Mouse (Mus musculus) forebrain, embryonic 11.5 days (tissue): ENCODE measurements at regions not wholly inside any gene's neighbourhood (a gene's known extent, or its start where the extent isn't known, plus 50 kb on each side); places are given as distances from the start of the nearest gene placed in this dataset.

Experiments used
- ATAC-seq: fragments of 200-750 bp; cut with Nextera tagmentation; replicated peaks from 2 replicates; pipeline ENCODE4 v1.8.0; 2017; ENCODE audit warnings: moderate TSS enrichment; ENCODE audit not compliant: low FRiP score
- DNase-seq: peaks from one replicate; pipeline ENCODE4 v3.0.0-alpha.2; 2017; ENCODE audit warnings: low spot score
- H3K27ac ChIP-seq: fragments of 300-500 bp; sonication (generic); 2 replicates; pipeline ENCODE4 v1.5.1; 2014; ENCODE audit warnings: low read depth, low read length
- H3K27me3 ChIP-seq: fragments of 300-500 bp; sonication (generic); 2 replicates; pipeline ENCODE4 v1.6.1; 2014; ENCODE audit warnings: mild to moderate bottlenecking, low read length, mixed read lengths; ENCODE audit not compliant: control insufficient read depth, insufficient read depth
- H3K36me3 ChIP-seq: fragments of 300-500 bp; sonication (generic); 2 replicates; pipeline ENCODE4 v1.6.1; 2014; ENCODE audit warnings: mild to moderate bottlenecking, low read length, moderate library complexity, mixed read lengths; ENCODE audit not compliant: control insufficient read depth, insufficient read depth
- H3K4me1 ChIP-seq: fragments of 300-500 bp; sonication (generic); replicated peaks from 2 replicates; pipeline ENCODE4 v1.6.1; 2014; ENCODE audit warnings: low read length, mixed read lengths; ENCODE audit not compliant: control insufficient read depth, insufficient read depth
- H3K4me2 ChIP-seq: fragments of 300-500 bp; sonication (generic); 2 replicates; pipeline ENCODE4 v1.6.1; 2014; ENCODE audit warnings: low read depth, mild to moderate bottlenecking, low read length, moderate library complexity, mixed read lengths; ENCODE audit not compliant: severe bottlenecking
- H3K4me3 ChIP-seq: fragments of 300-500 bp; sonication (generic); 2 replicates; pipeline ENCODE4 v1.5.1; 2014; ENCODE audit warnings: low read depth, low read length
- H3K9ac ChIP-seq: fragments of 300-500 bp; sonication (generic); 2 replicates; pipeline ENCODE4 v1.6.1; 2014; ENCODE audit warnings: low read length
- H3K9me3 ChIP-seq: fragments of 300-500 bp; sonication (generic); 2 replicates; pipeline ENCODE4 v1.6.1; 2016; ENCODE audit warnings: low read length, mixed read lengths; ENCODE audit not compliant: control insufficient read depth
- WGBS: fragments of 180-500 bp; shearing (Covaris S2); extraction: QIAGEN DNeasy Blood & Tissue Kit; methylation state at CpG from one replicate; pipeline ENCODE4 v1.1.7; 2014; 5-methylcytosine and 5-hydroxymethylcytosine counted together

DNA sequence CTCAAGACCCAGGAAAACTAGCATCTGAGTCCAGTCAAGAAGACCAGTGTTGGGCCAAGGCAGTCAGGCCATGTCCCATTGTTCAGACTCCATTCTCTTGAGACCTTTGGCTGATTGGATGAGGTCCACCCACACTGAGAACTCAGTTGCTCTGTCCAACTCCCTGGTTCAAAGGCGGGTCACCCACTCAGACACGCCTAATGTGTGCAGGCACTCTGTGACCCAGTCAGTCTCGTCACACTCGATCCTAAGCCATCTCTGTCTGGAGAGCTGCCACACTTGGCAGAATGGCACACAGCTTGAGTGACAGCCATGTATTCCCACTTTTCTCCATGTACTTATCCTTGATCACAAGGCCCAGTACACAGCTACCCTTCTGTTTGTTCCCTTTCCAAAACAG, 189.8 kb upstream of the Hs6st1 start:
- peak; percentile 10 for DNase-seq
- 96% methylated on average over 4 of the region's 4 CpGs for WGBS

DNA sequence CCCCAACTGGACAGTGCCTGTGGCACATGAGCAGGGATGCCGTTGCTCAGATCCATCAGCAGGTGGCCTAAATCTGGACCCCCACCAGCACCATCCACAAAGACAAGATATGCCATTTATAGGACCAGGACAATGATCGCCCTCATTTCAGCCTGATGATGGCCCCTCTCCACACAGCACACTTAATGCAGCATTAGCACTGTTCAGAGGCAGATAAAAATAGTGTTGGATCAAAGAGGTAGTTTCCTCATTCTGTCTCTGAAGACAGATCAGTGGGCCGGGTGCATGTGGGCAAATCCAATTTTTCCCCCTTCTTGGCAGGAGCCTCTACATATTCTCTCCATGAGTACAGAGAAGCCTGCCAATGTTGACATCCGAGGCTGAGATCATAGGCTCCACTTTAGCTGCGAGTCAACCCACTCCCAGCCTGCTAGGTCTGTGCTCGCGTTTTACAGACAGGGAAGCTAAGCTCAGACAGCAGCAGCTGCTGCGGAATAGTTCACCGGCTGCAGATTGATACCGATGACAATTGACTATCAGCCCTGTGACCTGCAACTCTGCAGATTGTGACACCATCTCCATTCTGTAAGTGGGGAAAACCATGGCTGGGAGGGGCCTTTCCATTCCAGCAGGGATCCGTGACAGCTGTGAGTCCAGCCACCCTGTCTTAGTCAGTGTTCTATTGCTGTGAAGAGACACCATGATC, 188.7 kb upstream of the Hs6st1 start:
- H3K27ac ChIP-seq: no peak overlapping the region
- no peak overlapping the region for H3K4me2 ChIP-seq
- ATAC-seq (no peak), DNase-seq (no peak)
- no peak overlapping the region for H3K4me3 ChIP-seq
- H3K27me3 ChIP-seq: no peaks in the 10 kb centered on the region
- peaks cover 11% of the 10 kb centered on the region; the same call in 1 of the 2 replicates for H3K4me1 ChIP-seq
- H3K9me3 ChIP-seq: no peaks in the 10 kb centered on the region
- no peak overlapping the region for H3K9ac ChIP-seq
- H3K36me3 ChIP-seq: no peaks in the 10 kb centered on the region
- 84% methylated on average over 11 of the region's 11 CpGs for WGBS

More for the DNA sequence above, 189.8 kb upstream of the Hs6st1 start:
- H3K4me1 ChIP-seq: peaks cover 11% of the 10 kb centered on the region; the same call in 1 of the 2 replicates
- no peak overlapping the region for H3K9ac ChIP-seq
- H3K36me3 ChIP-seq: no peaks in the 10 kb centered on the region
- ATAC-seq: no peak
- H3K27me3 ChIP-seq: no peaks in the 10 kb centered on the region
- H3K4me2 ChIP-seq: no peak overlapping the region
- no peak overlapping the region for H3K4me3 ChIP-seq
- H3K9me3 ChIP-seq: no peaks in the 10 kb centered on the region
- H3K27ac ChIP-seq: no peak overlapping the region

DNA sequence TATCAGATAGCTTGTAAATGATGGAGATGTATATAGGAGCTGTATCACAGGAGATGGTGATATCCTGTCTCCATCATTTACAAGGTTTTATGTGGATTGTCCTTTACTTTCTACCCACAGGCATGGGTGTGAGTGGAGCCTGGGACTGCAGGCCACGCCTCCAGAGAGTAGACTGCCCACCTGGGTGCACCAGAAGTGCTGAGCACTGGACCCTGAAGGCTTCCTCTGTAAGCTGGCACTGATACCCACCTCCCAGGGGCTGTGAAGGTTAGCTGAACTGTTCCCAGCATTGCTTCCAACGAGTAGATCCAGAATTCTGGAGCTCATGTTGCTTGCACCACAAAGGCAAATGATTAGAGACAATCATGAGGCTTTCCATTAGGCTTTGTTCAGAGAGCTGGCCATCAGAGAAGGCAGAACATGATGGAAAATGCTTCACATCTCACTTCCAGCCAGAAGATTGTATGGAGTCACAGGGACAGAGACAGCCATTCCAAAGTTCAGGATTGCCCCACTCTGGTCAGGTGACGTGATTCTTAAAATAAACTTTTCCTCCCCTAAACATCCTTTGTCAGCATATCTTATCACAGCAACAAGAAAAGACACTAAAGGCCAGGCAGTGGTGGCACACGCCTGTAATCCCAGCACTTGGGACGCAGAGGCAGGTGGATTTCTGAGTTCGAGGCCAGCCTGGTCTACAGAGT, 187.5 kb upstream of the Hs6st1 start:
- WGBS: 85% methylated on average over 6 of the region's 6 CpGs

DNA sequence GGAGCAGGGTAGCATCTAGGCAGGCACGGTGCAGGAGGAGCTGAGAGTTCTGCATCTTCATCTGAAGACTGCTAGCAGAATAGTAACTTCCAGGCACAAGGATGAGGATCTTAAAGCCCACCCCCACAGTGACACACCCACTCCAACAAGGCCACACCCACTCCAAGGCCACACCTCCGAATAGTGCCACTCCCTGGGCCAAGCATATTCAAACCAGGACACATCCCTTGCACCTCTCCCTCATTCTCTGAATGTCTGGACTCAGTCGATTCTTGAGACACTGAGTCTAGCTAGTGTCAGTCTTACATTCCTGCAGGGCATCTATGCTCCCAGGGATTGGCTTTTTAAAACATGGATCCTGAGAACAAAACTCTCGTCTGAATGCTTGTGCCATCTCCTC, 186.7 kb upstream of the Hs6st1 start:
- 76% methylated on average over 4 of the region's 4 CpGs for WGBS
- Histone ChIP-seq H3K4me2 (no peak overlapping the region), H3K9ac (no peak overlapping the region), H3K36me3 (no peaks in the 10 kb centered on the region), H3K27ac (no peak overlapping the region), H3K4me3 (no peak overlapping the region), H3K4me1 (no peaks in the 10 kb centered on the region), H3K27me3 (no peaks in the 10 kb centered on the region), H3K9me3 (no peaks in the 10 kb centered on the region)
- DNase-seq (no peak), ATAC-seq (no peak)

More for the DNA sequence above, 187.5 kb upstream of the Hs6st1 start:
- Histone ChIP-seq H3K4me2 (no peak overlapping the region), H3K9me3 (no peaks in the 10 kb centered on the region), H3K27me3 (no peaks in the 10 kb centered on the region), H3K27ac (no peak overlapping the region), H3K9ac (no peak overlapping the region), H3K36me3 (no peaks in the 10 kb centered on the region), H3K4me3 (no peak overlapping the region), H3K4me1 (peaks cover 3% of the 10 kb centered on the region; the same call in 1 of the 2 replicates)
- DNase-seq (no peak), ATAC-seq (no peak)

DNA sequence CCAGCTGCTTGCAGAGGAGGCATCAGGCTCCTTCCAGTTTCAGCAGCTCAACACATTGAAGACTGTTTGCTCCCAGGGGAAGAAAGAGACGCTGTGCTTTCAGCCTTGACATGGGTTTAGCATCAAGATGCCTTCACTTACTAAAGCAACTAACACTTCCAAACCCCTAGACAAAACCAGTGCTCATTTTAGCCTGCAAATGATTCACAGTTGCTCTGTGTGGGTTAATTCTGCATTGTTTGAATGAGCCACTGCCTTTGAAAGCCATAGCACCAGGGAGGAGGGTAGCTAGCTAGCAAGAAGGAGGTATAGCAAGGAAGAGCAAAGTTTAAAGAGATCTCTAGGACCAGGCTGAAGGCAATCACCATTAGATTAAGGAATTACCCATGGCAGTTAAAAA, 186.1 kb upstream of the Hs6st1 start:
- ATAC-seq: no peak
- 69% methylated on average over 1 of the region's 1 CpGs for WGBS

DNA sequence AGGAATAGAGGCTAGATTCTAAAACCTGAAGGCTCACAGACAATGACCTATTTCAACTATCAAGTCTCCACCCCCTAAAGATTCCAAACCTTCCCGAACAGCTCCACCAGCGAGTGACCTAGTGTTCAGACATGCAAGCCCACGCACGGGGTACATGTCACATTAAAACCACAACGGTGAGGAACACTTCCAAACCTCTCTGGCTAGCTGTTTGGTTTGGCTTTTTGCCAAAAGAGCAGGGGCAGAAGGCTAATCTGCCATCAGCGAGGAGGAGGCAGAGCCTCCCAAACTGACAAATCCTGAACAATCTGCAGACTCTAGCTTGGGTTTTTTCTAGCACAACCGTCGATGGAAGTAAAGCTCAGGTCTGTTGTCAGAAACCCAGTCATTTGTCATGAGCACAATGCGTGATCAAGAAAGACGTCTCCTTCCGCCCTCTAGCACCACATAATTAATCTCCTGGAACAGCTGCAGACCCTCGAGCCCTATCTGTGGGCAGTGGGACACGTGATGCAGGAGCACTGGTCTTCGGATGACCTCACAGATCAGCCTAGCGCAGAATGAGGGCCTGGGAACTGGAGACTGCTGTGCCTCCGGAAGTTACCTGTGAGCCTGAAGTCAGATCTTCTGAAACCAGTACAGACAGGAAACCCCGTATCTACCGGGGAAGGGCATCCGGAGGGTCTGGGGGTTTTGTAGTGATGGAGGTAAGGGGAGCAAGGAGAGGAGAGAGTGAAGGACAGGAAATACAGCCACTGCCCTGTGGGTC, 178.3 kb upstream of the Hs6st1 start:
- H3K36me3 ChIP-seq: no peaks in the 10 kb centered on the region
- no peaks in the 10 kb centered on the region for H3K27me3 ChIP-seq
- ATAC-seq: no peak
- H3K27ac ChIP-seq: no peak overlapping the region
- H3K9me3 ChIP-seq: no peaks in the 10 kb centered on the region; the same call in 1 of the 2 replicates
- no peak for DNase-seq
- H3K4me2 ChIP-seq: no peak overlapping the region
- no peak overlapping the region for H3K9ac ChIP-seq
- no peaks in the 10 kb centered on the region for H3K4me1 ChIP-seq
- WGBS: 83% methylated on average over 19 of the region's 19 CpGs
- no peak overlapping the region for H3K4me3 ChIP-seq

More for the DNA sequence above, 186.1 kb upstream of the Hs6st1 start:
- Histone ChIP-seq H3K36me3 (no peaks in the 10 kb centered on the region), H3K9me3 (no peaks in the 10 kb centered on the region), H3K4me1 (no peaks in the 10 kb centered on the region), H3K27me3 (no peaks in the 10 kb centered on the region), H3K9ac (no peak overlapping the region), H3K4me2 (no peak overlapping the region), H3K4me3 (no peak overlapping the region), H3K27ac (no peak overlapping the region)
- DNase-seq: no peak

DNA sequence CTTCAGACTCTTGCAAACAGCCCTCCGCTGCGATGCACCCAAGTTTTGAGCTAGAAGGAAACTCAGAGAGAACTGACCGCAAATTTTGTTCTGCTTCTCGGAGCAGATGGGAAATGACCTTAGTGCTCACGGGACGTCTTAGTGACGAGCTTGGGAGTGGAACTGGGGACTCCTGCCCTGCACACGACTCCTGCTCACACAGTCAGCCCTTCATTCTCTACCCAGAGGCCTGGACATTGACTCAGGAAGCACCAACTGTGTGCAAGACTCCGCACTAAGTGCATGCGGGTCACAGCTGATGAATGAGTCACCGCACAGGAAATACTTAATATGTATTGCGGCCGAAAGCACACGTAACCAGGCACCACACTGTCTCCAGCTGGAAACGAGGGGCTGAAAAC, 177.7 kb upstream of the Hs6st1 start:
- DNase-seq: no peak
- Histone ChIP-seq H3K4me3 (no peak overlapping the region), H3K4me1 (no peaks in the 10 kb centered on the region), H3K27me3 (no peaks in the 10 kb centered on the region), H3K36me3 (no peaks in the 10 kb centered on the region), H3K9ac (no peak overlapping the region), H3K27ac (no peak overlapping the region), H3K9me3 (no peaks in the 10 kb centered on the region; the same call in 1 of the 2 replicates), H3K4me2 (no peak overlapping the region)
- WGBS: 90% methylated on average over 15 of the region's 15 CpGs
- ATAC-seq: no peak

DNA sequence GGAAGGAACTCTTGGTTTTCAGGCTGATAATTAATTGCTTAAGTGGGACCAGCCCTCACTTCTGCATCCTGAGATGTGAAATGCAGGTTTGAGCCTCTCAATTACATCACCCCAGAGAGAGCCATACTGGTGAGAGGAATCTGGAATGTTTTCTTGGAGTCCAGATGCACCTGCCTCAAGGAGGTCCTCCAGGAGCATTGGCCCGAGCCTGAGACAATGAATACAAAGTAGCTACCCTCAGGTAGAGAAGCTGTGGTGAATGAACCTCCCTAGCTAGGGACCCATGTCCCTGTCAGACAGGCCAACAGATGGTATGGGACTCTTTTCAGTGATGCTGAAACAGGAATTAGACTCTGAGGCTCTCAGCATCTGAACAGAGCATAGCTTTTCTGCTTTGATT, 168.7 kb upstream of the Hs6st1 start:
- Histone ChIP-seq H3K4me2 (no peak overlapping the region), H3K9ac (no peak overlapping the region), H3K9me3 (no peaks in the 10 kb centered on the region; the same call in 1 of the 2 replicates), H3K4me1 (no peaks in the 10 kb centered on the region), H3K36me3 (no peaks in the 10 kb centered on the region), H3K4me3 (no peak overlapping the region), H3K27ac (no peak overlapping the region), H3K27me3 (no peaks in the 10 kb centered on the region)
- no peak for DNase-seq
- WGBS: 68% methylated on average over 1 of the region's 1 CpGs
- ATAC-seq: no peak
